Mouse (Mus musculus) cerebellum, postnatal 14 days (tissue): ENCODE data around the gene Zfp536.

Experiments
- DNase-seq, 2 experiments: peaks; one replicate each; pipeline ENCODE4 v3.0.0; 2021; ENCODE audit warnings: mixed read lengths in 2 of 2

Gene Zfp536

GRCm38 (mm10) chr7:37602871-37603524, 170.4 kb downstream of the Zfp536 start:
- peak in 1 of 2 experiments; percentile 20 for DNase-seq

DNA sequence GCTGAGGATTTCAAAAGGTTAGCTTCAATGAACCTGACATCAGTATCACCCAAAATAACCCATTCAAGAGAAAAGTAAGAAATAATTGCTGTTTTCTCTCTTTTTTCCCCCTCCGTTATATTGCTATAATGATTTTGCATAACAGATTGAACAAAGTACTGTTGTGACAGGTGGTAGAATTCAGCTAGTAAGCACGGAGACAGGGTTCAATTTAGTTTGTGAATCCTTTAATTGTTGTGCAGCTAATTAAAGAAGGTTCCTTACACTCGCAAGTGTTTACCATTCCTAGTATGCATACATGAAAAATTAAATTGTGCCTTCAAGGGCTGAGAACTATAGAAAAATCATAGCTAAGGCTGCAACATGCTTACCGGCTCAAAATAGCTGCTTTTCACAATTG, 173.1 kb downstream of the Zfp536 start:
- DNase-seq = no peak

DNA sequence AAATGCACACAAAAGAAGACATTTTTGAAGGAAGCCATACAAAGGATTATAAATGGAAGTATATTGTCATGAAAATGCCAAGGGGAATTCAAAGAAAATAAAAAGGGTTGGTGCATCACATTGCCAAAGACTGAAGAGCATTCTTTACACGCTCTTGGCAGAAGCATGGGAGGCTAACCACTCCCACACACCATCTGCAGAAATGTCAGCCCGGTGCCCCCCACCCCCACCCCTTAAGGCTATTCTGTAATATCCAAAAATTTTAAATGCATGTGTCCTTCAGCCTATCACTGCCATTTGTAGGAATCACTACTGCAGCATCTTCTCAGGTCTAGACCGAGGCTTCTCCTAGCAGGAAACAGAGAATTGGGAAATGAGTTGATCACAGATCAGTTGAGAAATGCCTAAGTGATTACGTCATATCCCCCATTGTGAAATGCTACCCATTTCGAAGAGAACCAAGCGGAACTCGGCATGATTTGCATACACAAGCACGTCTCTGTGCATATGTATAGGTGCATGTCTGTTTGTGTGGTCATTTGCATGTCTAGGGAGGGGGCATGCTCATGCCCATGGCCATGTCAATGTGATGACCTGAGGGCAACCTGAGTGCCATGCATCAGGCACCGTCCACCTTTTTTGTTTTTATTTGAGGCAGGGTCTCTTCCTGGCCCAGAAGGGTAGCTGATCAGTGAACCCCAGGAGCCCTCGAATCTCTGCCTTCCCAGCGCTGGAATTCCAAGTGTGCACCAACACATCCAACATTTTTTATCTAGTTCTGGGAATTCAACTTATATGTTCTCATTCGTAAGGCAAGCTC, 179.0 kb downstream of the Zfp536 start:
- no peak for DNase-seq

DNA sequence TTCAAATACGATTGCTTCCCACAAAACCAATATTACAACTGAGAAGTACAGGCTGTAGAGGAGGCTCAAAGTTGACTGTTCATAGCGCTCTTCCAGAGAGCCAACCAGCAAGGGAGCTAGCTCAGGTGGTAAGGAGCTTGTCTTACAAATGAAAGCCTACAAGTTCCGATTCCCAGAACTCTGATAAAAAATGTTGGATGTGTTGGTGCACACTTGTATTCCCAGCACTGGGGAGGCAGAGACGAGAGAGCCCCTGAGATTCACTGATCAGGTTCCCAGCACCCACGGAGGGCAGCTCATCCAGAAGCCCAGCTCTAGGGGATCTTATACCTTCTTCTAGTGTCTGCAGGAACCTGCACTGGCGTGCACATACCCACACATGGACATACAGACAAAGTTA, 179.9 kb downstream of the Zfp536 start:
- DNase-seq = no peak

GRCm38 (mm10) chr7:37586694-37587093, 186.7 kb downstream of the Zfp536 start:
- DNase-seq = peak; percentile 18 to 22

GRCm38 (mm10) chr7:37581262-37581661, 192.2 kb downstream of the Zfp536 start:
- peak; percentile 63 to 64 for DNase-seq

DNA sequence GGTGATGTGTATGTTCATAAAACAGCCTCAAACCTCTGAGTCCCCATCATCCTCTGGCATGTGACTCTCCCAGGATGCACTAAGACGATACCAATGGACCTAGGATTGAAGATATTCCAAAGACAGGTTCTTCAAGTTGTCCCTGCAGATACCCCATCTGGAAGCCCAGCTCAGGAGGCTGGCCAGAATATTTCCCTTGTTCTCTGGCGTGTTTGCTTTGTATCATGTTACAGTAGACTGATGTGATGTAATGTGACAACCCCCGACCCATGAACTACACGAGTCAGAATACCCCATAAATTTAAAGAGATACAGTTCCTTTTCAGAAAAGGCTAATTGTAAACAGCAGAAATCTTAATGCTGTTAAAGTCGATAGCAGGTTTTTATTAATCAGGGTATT, 192.9 kb downstream of the Zfp536 start:
- peak in 1 of 2 experiments; percentile 23 for DNase-seq

GRCm38 (mm10) chr7:37572021-37572420, 201.4 kb downstream of the Zfp536 start:
- no peak for DNase-seq

GRCm38 (mm10) chr7:37568811-37569500, 204.5 kb downstream of the Zfp536 start:
- peak; percentile 47 to 62 for DNase-seq

DNA sequence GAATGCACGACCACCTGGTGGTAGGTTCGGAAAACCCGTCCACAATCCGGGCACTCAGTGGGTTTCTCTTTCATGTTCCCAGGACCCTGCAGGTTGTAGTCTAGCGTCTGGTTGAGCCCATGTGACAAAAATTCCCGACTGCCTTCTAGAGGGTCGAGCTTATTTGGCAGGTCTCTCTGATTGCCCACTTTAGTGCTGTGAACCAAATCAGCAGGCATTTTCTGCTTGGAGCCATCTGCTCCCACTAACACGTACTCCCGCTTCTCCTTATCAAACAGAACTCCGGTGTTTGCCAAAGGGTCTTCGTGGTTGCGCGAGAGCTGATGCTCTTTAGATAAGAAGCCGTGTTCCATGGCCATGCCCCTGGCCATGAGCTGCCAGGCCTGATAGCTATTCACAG, 205.4 kb downstream of the Zfp536 start:
- DNase-seq = no peak

- no peak for DNase-seq
Measured at GRCm38 (mm10) chr7:37566019-37566418, 207.4 kb downstream of the Zfp536 start.

- no peak for DNase-seq
Measured at GRCm38 (mm10) chr7:37565371-37565770, 208.1 kb downstream of the Zfp536 start.

DNA sequence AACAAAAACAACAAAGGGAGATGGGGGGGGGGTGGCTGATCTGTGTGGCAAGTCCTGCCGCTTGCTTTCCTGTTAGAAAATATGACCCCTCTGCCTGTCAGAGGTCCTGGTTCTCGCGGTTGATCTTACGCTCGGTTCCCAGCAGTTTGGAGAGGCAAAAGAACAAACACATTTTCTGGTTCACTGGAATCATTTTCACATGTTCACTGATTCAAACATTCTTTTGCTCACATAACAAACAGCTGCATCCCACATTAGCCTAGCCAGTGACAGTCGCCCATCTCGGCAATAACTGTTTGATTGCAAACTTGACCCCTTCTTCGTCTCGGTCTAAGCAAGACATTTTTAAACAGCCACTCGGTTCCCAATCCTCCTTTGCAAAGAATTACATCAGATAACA, 208.8 kb downstream of the Zfp536 start:
- no peak for DNase-seq

GRCm38 (mm10) chr7:37563831-37564400, 209.5 kb downstream of the Zfp536 start:
- DNase-seq = no peak

DNA sequence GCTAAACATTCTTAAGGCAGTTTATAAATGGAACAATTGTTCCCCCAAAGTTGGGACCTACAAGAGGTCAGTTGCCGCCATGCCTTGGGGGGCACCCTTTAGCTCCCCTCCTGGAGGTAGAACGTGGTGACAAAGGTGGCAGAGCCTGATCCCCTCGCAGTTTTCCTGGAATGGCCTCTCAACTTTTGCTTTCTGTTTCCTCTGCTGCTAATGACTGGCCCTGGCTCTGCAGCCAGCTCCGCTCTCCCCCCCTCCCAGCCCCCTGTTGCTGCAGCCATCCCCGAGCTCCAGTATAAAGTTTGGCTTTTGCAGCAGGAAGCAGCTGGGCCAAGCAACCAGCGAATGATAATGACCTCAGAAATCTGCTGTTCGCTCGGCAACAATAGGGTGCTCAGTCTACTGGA, 210.3 kb downstream of the Zfp536 start:
- peak in 1 of 2 experiments; percentile 40 for DNase-seq

DNA sequence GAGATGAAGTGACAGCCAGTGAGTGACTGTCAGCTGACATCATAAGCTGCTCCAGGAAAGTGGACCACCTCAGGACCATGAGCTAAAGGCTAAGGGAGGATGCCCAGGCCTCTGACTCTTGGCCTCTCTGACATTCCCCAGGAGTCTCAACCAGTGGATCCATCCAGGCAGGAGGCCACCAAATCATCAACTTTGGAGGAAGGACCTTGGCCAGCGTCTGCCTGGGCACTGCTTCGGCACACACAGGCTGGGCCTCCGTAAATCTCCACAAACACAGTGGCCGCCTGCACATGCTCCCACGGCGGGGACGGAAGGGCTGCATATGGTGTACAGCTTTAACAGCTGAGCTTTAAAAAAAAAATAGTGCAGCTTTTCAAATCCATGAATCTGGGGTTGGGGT, 210.9 kb downstream of the Zfp536 start:
- peak; percentile 50 to 59 for DNase-seq

DNA sequence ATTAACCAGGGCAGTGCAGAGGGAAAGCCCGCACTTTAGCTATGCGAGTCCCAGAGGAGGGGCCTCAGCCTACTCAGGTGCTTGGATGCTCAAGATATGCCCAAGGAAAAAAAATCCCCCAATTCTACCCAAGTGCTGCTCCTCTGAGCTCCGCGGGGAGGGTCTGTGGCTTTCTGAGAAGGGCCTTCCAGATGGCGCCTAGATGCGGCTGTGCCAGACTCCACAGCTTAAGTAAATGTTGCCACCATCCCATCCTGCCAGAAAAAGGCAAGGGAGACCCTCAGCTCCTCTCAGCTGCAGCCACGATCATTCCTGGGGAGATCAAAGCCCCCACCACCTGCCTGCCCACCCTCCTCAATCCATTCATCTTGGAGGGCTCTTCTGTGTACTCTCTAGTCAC, 212.9 kb downstream of the Zfp536 start:
- DNase-seq = peak in 1 of 2 experiments; percentile 50

- no peak for DNase-seq
Measured at GRCm38 (mm10) chr7:37559851-37560250, 213.6 kb downstream of the Zfp536 start.

DNA sequence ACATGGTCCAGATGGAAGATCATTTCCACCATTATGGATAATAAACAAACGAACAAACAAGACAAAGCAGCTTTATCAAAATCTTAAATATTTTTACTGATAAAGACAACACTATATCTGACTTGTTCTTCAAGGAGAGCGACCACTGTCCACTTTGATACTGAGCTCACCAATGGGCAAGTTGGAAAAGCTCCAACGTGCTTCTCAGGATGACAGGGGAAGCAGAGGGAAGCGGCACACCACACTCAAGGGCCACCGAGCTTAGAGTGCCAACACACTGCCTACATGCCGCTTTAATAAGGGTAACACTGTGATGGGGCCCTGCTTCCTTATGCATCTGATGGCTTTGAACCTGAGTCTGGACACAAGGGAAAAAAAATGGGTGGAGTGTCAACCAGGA, 214.1 kb downstream of the Zfp536 start:
- DNase-seq = peak in 1 of 2 experiments; percentile 43

GRCm38 (mm10) chr7:37556811-37557210, 216.6 kb downstream of the Zfp536 start:
- no peak for DNase-seq

DNA sequence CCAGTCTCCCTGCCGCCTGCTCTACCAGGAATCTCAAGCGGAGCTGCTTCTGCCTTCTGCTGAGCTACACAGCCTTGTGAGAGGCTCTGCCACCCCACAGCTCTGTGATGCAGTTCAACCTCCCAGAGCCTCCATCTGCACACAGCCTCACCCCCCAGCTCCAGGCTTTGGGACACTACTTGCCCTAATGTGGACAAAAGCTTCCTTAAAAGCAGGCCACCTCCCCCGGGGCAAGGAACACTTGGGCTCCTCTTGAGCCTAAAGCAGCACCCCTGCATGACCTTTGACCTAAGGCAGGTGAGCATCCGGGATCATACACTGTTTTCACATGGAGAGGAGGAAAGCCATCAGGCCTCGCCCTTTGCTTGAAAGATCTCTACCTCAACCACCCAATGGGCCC, 219.0 kb downstream of the Zfp536 start:
- no peak for DNase-seq

- no peak for DNase-seq
Measured at GRCm38 (mm10) chr7:37553646-37554045, 219.8 kb downstream of the Zfp536 start.

DNA sequence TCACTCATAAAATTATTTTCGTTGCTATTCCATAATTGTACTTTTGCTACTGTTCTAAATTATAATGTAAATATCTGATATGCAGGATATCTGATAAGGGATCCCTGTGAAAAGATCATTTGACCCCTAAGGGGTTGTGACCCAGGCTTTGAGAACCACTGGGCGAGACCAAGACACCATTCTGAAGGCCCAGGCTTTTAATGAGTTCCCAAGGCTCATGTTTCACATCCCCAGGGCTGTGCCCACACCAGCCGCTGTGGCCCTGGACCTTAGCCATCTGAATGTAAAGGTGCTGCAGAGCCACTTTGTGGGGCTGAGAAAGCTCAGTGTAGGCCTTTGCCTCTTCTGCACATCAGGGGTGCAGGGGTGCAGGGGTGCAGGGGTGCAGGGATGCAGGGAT, 221.1 kb downstream of the Zfp536 start:
- no peak for DNase-seq
